Comparison of ENCODE assay signal across 22 mouse cellular contexts in the genomic region with DNA sequence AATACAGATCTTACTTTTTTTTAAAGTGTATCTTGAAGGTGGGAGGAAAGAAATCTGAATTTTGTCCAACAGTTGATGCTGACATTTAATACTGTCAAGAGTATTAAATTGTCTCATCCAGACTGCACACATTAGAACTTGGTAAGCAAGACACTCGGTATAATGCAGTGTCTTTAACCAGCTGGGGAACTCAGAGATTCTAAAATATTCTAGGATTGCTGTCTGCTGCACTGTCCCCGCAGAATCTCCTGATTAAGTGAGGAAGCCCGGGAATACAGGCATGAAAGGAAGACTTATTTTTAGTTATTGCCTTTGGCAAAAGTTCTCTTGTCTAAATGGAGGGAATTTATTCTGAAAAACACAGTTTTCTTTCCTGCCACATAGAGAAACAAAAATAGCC.
DNase-seq lines count a peak whose midpoint lies in the region; ATAC-seq and TF ChIP-seq lines count a peak whose summit lies in the region.
"Had no signal": no experiment of that assay in that cellular context is flagged by ENCODE, and none has a peak within 500 bp of the region (broad histone marks: within the 10 kb centered on the region; RNA-seq: fewer than 3 reads in every experiment).

No protein-coding gene starts in this region.

- H3K9ac ChIP-seq in forebrain, postnatal 0 days, result no peak overlapping the region
- no peak overlapping the region for H3K9ac ChIP-seq in forebrain, embryonic 11.5 days (ENCODE audit: low read length)
- no peak overlapping the region for H3K9ac ChIP-seq in midbrain, embryonic 14.5 days (replicated peaks; ENCODE audit: low read length)
- no peak overlapping the region for H3K9ac ChIP-seq in midbrain, postnatal 0 days (replicated peaks; ENCODE audit: low read length, poor library complexity, severe bottlenecking)
- no peak overlapping the region for H3K9ac ChIP-seq in hindbrain, embryonic 16.5 days (ENCODE audit: low read depth, low read length)
- H3K9ac ChIP-seq: embryonic facial prominence, embryonic 12.5 days; heart, embryonic 13.5 days; hindbrain, embryonic 14.5 days; intestine, embryonic 15.5 days; midbrain, embryonic 15.5 days had no signal

- ATAC-seq in forebrain, postnatal 0 days, result peak; percentile 25
- no peak for ATAC-seq in forebrain, embryonic 11.5 days (replicated peaks; ENCODE audit: low FRiP score)
- ATAC-seq in midbrain, embryonic 14.5 days (ENCODE audit: low FRiP score, low TSS enrichment), result no peak
- ATAC-seq in midbrain, postnatal 0 days (ENCODE audit: low FRiP score), result no peak
- no peak for ATAC-seq in hindbrain, embryonic 16.5 days
- ATAC-seq: CD4-positive, CD25-positive, alpha-beta regulatory T cell, adult 4 months; forebrain, embryonic 16.5 days; intestine, embryonic 15.5 days; midbrain, embryonic 15.5 days had no signal

- H3K4me1 ChIP-seq in forebrain, postnatal 0 days (ENCODE audit: insufficient read depth), result no peaks in the 10 kb centered on the region
- H3K4me1 ChIP-seq in forebrain, embryonic 11.5 days (replicated peaks; ENCODE audit: control insufficient read depth, insufficient read depth, low read length), result no peaks in the 10 kb centered on the region
- H3K4me1 ChIP-seq in midbrain, embryonic 14.5 days (ENCODE audit: control insufficient read depth, insufficient read depth, low read length), result no peaks in the 10 kb centered on the region
- H3K4me1 ChIP-seq in midbrain, postnatal 0 days (ENCODE audit: insufficient read depth, low read length), result no peaks in the 10 kb centered on the region
- H3K4me1 ChIP-seq in hindbrain, embryonic 16.5 days (ENCODE audit: control insufficient read depth, insufficient read depth, low read depth, low read length), result no peaks in the 10 kb centered on the region
- H3K4me1 ChIP-seq: embryonic facial prominence, embryonic 12.5 days; intestine, embryonic 15.5 days; midbrain, embryonic 15.5 days had no signal

- H3K27me3 ChIP-seq in forebrain, postnatal 0 days (ENCODE audit: insufficient read depth, low read length), result no peaks in the 10 kb centered on the region
- no peaks in the 10 kb centered on the region for H3K27me3 ChIP-seq in forebrain, embryonic 11.5 days (ENCODE audit: control insufficient read depth, insufficient read depth, low read length)
- H3K27me3 ChIP-seq in midbrain, embryonic 14.5 days (ENCODE audit: control insufficient read depth, insufficient read depth, low read length), result no peaks in the 10 kb centered on the region
- H3K27me3 ChIP-seq in midbrain, postnatal 0 days (ENCODE audit: insufficient read depth, low read length), result no peaks in the 10 kb centered on the region
- H3K27me3 ChIP-seq in hindbrain, embryonic 16.5 days (replicated peaks; ENCODE audit: control insufficient read depth, insufficient read depth, low read length), result no peaks in the 10 kb centered on the region
- H3K27me3 ChIP-seq: embryonic facial prominence, embryonic 12.5 days; heart, embryonic 13.5 days; intestine, embryonic 15.5 days; midbrain, embryonic 15.5 days; Patski had no signal

- H3K36me3 ChIP-seq in forebrain, postnatal 0 days (ENCODE audit: insufficient read depth), result no peaks in the 10 kb centered on the region
- H3K36me3 ChIP-seq in forebrain, embryonic 11.5 days (ENCODE audit: control insufficient read depth, insufficient read depth, low read length), result no peaks in the 10 kb centered on the region
- no peaks in the 10 kb centered on the region for H3K36me3 ChIP-seq in midbrain, embryonic 14.5 days (ENCODE audit: control insufficient read depth, insufficient read depth, low read length)
- no peaks in the 10 kb centered on the region for H3K36me3 ChIP-seq in midbrain, postnatal 0 days (ENCODE audit: insufficient read depth, low read length)
- H3K36me3 ChIP-seq in hindbrain, embryonic 16.5 days (ENCODE audit: control insufficient read depth, insufficient read depth, low read length), result no peaks in the 10 kb centered on the region
- H3K36me3 ChIP-seq: embryonic facial prominence, embryonic 12.5 days; heart, embryonic 13.5 days; intestine, embryonic 15.5 days; midbrain, embryonic 15.5 days had no signal

- no peak for TF ChIP-seq CTCF in forebrain, postnatal 0 days (IDR thresholded peaks at IDR 0.05; ENCODE audit: low read depth)
- no peak for TF ChIP-seq CTCF in midbrain, postnatal 0 days (IDR thresholded peaks at IDR 0.05)

- no peak overlapping the region for H3K4me2 ChIP-seq in forebrain, postnatal 0 days (ENCODE audit: low read depth)
- no peak overlapping the region for H3K4me2 ChIP-seq in forebrain, embryonic 11.5 days (ENCODE audit: low read depth, low read length, severe bottlenecking)
- H3K4me2 ChIP-seq in midbrain, embryonic 14.5 days (ENCODE audit: low read length), result no peak overlapping the region
- no peak overlapping the region for H3K4me2 ChIP-seq in midbrain, postnatal 0 days (ENCODE audit: low read depth, low read length, poor library complexity, severe bottlenecking)
- no peak overlapping the region for H3K4me2 ChIP-seq in hindbrain, embryonic 16.5 days (ENCODE audit: low read length)
- H3K4me2 ChIP-seq: embryonic facial prominence, embryonic 12.5 days; heart, embryonic 13.5 days; hindbrain, embryonic 14.5 days; intestine, embryonic 15.5 days; midbrain, embryonic 15.5 days had no signal

- no peak overlapping the region for H3K4me3 ChIP-seq in forebrain, postnatal 0 days (ENCODE audit: low read depth, low read length)
- H3K4me3 ChIP-seq in forebrain, embryonic 11.5 days (ENCODE audit: low read depth, low read length), result no peak overlapping the region
- H3K4me3 ChIP-seq in midbrain, embryonic 14.5 days (replicated peaks; ENCODE audit: low read depth, low read length), result no peak overlapping the region
- no peak overlapping the region for H3K4me3 ChIP-seq in midbrain, postnatal 0 days (ENCODE audit: low read depth, low read length)
- H3K4me3 ChIP-seq in hindbrain, embryonic 16.5 days (ENCODE audit: low read length), result no peak overlapping the region
- H3K4me3 ChIP-seq: embryonic facial prominence, embryonic 12.5 days; heart, embryonic 13.5 days; intestine, embryonic 15.5 days; midbrain, embryonic 15.5 days had no signal

- 56% methylated on average over 3 of the region's 3 CpGs for WGBS in forebrain, postnatal 0 days
- 85% methylated on average over 3 of the region's 3 CpGs for WGBS in forebrain, embryonic 11.5 days
- 76% methylated on average over 3 of the region's 3 CpGs for WGBS in midbrain, embryonic 14.5 days
- WGBS in midbrain, postnatal 0 days, result 44% methylated on average over 3 of the region's 3 CpGs
- WGBS in hindbrain, embryonic 16.5 days, result 54% methylated on average over 3 of the region's 3 CpGs

- no peaks in the 10 kb centered on the region for H3K9me3 ChIP-seq in forebrain, postnatal 0 days (ENCODE audit: low read length)
- H3K9me3 ChIP-seq in forebrain, embryonic 11.5 days (ENCODE audit: control insufficient read depth, low read length), result no peaks in the 10 kb centered on the region
- no peaks in the 10 kb centered on the region for H3K9me3 ChIP-seq in midbrain, embryonic 14.5 days (ENCODE audit: control insufficient read depth, low read length)
- no peaks in the 10 kb centered on the region for H3K9me3 ChIP-seq in midbrain, postnatal 0 days (ENCODE audit: low read length)
- H3K9me3 ChIP-seq in hindbrain, embryonic 16.5 days (ENCODE audit: control insufficient read depth, low read length), result no peaks in the 10 kb centered on the region
- H3K9me3 ChIP-seq: embryonic facial prominence, embryonic 12.5 days; heart, embryonic 13.5 days; intestine, embryonic 15.5 days; midbrain, embryonic 15.5 days had no signal

- peak; percentile 8 for DNase-seq in forebrain, postnatal 0 days
- no peak for DNase-seq in forebrain, embryonic 11.5 days (ENCODE audit: low spot score)
- peak; percentile 25 to 60 for DNase-seq in layer of hippocampus, adult 18-20 months (ENCODE audit: low spot score in 2 of 2)
- no peak for DNase-seq in layer of hippocampus, postnatal 10 days (ENCODE audit: low spot score in 2 of 2)
- DNase-seq in midbrain, embryonic 14.5 days, result peak; percentile 24
- no peak for DNase-seq in midbrain, postnatal 0 days (ENCODE audit: low spot score)
- DNase-seq: adrenal gland, postnatal 10 days; cerebellum, adult 9-11 months; heart, postnatal 36 days; liver; lung, postnatal 14 days; thymus, postnatal 14 days had no signal

- no peak overlapping the region for H3K27ac ChIP-seq in forebrain, postnatal 0 days (ENCODE audit: low read depth, low read length)
- no peak overlapping the region for H3K27ac ChIP-seq in forebrain, embryonic 11.5 days (ENCODE audit: low read depth, low read length)
- H3K27ac ChIP-seq in midbrain, embryonic 14.5 days (replicated peaks; ENCODE audit: low read depth, low read length), result no peak overlapping the region
- H3K27ac ChIP-seq in midbrain, postnatal 0 days (ENCODE audit: low read depth, low read length), result no peak overlapping the region
- no peak overlapping the region for H3K27ac ChIP-seq in hindbrain, embryonic 16.5 days (ENCODE audit: low read depth, low read length)
- H3K27ac ChIP-seq: embryonic facial prominence, embryonic 12.5 days; heart, embryonic 13.5 days; hindbrain, embryonic 14.5 days; intestine, embryonic 15.5 days; midbrain, embryonic 15.5 days; stomach, postnatal 0 days had no signal

Comparison
In these comparisons a context has a peak if more than half of its experiments do, and no peak if none do; other contexts are left out.
1. DNase-seq: peak in forebrain, postnatal 0 days (single experiment), layer of hippocampus, adult 18-20 months (2 of 2) and midbrain, embryonic 14.5 days (single experiment); none in forebrain, embryonic 11.5 days (single experiment), layer of hippocampus, postnatal 10 days (0 of 2) and midbrain, postnatal 0 days (single experiment).